Mouse (Mus musculus) c-Kit-positive CD71-positive TER-119-negative erythroid progenitor cells, embryonic 14.5 days (primary cell): ENCODE results near the gene Kcnab1.

Experiments
- DNase-seq: peaks from one replicate; pipeline ENCODE4 v3.0.0-alpha.2; 2013; ENCODE audit warnings: low read depth

Kcnab1 gene

DNA sequence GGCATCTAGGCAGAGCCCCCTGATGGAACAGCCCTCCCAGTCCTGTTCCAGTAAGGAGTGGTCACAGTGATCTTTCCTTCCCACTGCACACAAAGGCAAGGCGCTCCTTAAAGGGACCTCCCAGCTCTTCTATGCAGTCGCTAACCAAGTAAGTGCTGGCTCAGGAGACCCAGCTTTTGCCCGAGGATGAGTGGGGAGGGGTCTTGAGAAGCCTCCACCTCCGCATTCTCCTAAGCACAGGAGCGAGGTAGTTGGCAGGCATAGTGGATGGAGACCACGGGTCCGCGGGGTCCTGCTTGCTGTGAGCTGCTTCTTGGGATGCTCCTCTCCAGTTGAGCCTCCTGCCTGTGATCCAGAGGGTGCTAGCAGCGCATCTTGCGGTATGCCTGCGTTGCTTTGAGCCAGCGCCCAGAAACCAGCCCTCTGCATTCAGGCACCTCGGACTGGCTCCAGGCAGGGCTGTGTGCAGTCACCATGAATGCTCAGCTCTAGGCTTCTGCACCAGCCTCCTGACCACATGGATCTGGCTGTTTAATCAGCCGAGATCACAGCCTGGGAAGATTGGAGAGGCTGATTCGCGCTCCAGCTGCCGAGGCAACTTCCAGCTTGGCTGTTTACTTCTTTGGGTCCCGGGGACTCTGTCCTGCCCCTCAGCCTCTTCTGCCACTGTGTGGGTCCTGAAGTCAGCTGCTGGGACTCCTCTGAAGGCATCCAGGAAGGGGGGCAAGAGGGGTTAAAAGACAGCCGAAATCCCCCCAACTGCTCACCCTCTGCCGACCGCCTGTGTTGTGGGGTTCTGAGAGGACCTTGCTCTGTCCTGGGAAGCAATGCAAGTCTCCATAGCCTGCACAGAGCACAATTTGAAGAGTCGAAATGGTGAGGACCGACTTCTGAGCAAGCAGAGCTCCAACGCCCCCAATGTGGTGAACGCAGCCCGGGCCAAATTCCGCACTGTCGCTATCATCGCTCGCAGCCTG lies at the start of gene Kcnab1:
Kcnab1 (plus strand) TSS at position 440 of the 977 bp plus-strand sequence.
- DNase-seq, result no peak

GRCm38 (mm10) chr3:65088295-65088694 lies 20.9 kb upstream of the Kcnab1 start:
- DNase-seq, result no peak

DNA sequence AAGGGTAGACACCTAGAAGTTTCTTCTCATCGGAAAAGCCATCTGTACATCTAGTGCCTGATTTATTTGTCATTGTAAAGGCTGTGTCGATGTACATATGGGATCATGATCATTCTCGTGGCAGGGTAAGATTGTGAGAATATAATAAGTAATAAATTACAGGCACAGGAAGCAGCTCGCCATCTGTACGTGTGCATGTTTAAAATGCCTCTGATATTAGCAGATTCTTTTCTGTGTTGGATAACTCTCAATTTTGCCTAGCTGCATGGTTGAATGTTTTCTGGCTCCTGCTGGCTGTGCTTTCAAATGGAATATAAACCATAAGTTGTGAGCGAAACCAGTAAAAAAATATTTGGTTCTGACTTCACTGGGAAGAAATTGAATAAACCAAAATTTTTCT lies 5.1 kb upstream of the Kcnab1 start:
- DNase-seq, result no peak

- no peak for DNase-seq
These were observed 1.0 kb downstream of the Kcnab1 start for GRCm38 (mm10) chr3:65110190-65110589.

GRCm38 (mm10) chr3:65111176-65111575 lies 2.0 kb downstream of the Kcnab1 start:
- no peak for DNase-seq

GRCm38 (mm10) chr3:65115164-65115563 lies 6.0 kb downstream of the Kcnab1 start:
- DNase-seq, result no peak

DNA sequence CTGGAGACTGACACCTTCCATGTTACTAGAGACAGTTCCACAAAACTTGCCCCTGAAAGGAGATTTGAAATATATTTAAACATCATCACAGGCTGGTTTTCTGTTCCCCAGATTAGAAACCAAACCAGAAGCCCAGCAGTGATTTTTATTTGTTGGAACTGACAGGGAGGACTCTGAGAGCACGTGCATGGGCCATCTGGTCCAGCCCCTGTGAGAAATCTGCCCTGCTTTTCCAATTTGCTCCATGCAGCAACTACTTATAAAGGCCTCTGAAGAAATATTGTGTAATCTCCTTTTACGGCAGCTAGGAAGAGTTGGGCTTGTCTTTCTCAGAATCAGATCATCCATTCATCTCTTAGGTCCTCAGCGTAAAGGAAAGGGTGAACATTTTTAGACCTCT lies 7.8 kb downstream of the Kcnab1 start:
- no peak for DNase-seq

GRCm38 (mm10) chr3:65117365-65117764 lies 8.2 kb downstream of the Kcnab1 start:
- no peak for DNase-seq

- DNase-seq, result no peak
These were observed 15.8 kb downstream of the Kcnab1 start for GRCm38 (mm10) chr3:65124975-65125374.

GRCm38 (mm10) chr3:65129625-65130024 lies 20.4 kb downstream of the Kcnab1 start:
- no peak for DNase-seq

GRCm38 (mm10) chr3:65134931-65135330 lies 25.7 kb downstream of the Kcnab1 start:
- DNase-seq, result no peak

DNA sequence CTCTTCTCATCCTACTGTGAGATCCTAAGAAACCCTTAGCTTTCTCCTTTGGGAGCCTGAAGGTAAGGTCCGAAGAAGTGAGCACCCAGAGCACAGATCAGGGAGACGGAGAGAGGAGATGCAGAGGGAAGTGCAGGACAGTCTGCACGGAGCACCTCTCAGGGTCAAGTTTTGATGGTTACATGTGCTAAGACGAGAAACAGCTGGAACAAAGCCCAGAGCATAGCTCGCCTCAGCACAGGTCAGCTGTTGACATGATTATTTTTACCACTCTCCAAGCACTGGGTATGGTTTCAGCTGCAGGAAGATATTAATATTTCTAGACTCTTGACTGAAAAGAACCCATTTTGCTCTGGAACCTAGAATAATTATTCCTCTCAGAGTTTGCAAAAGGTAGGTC lies 27.7 kb downstream of the Kcnab1 start:
- no peak for DNase-seq

DNA sequence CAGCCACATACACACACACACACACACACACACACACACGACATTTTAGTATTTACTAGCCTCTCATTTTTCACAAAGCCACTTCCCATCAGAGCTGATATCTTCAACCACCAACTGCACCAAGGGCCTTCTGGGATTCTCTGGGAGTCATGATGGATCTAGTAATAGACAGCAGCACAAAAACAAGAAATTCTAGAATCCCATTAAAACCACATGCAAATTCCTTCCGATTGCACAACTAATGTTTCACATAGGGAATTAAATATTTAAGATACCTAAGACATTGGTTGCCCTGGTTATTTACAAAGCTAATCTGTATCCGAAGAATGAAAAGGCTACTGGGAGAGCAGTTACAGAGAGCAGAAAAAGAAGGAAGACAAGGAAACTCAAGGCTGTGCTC lies 29.6 kb downstream of the Kcnab1 start:
- no peak for DNase-seq

DNA sequence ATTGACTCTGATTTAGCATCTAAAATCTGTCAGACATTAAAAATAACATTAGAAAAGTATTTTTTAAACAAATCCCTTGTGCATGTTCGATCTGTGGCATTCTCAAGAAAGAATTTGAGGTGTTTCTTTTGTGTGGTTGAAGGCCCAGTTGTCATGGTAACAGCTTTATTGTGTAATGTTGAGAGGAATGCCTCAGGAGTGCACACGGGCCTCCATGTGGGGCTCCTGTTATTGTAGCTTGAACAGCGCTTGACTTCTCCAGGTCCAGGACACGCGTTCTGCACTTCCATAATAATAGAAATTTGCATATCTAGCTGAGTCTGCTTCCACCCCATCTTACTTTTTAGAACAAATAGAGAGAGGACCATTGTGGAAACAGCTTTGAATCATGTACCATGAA lies 36.0 kb downstream of the Kcnab1 start:
- no peak for DNase-seq

- DNase-seq, result no peak
These were observed 42.6 kb downstream of the Kcnab1 start for GRCm38 (mm10) chr3:65151808-65152207.

DNA sequence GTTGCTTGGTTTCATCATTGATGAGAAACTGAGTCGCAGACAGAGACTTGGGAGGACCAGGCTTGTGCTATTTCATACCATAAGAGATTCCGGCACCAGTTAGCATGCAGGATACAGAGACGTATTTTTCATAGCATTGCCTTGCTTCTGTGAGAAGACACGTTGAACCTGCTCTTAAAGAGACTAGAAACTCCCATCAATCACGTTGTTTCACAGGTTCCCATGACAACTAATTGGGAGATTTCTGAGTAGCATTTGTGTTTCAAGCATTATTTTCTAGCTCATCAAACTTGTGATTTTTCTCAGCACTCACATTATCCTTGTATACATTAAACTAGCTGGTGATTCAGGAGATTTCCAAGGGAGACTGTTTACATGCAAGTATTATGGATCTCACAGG lies 63.8 kb downstream of the Kcnab1 start:
- no peak for DNase-seq

DNA sequence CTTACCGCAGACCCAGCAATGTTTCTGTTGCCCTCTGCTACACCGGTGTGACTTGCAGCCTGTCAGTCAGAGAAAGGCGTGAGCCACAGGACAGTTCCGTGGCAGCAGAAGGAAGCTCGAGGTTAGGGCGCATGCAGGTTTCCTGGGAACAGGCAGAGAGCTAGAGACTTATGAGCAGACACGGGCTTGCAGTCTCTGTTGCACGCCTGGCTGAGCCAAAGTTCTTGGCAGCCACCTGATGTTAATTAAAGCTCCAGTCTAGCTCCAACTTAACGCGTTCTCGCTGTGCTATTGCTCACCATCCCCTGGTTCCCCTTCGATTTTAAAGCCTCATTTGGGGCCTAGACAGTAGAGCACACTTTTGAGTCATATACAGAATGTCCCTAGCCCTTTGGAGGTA lies 65.4 kb downstream of the Kcnab1 start:
- DNase-seq, result no peak

GRCm38 (mm10) chr3:65175819-65176218 lies 66.6 kb downstream of the Kcnab1 start:
- no peak for DNase-seq

- DNase-seq, result no peak
These were observed 67.7 kb downstream of the Kcnab1 start for GRCm38 (mm10) chr3:65176846-65177245.

- DNase-seq, result no peak
These were observed 78.9 kb downstream of the Kcnab1 start for GRCm38 (mm10) chr3:65187833-65188698.

- no peak for DNase-seq
These were observed 91.4 kb downstream of the Kcnab1 start for GRCm38 (mm10) chr3:65200611-65201010.

GRCm38 (mm10) chr3:65203361-65204117 lies 94.4 kb downstream of the Kcnab1 start:
- DNase-seq, result no peak
